Mouse (Mus musculus): ENCODE results near the gene Atp7a.

DNA sequence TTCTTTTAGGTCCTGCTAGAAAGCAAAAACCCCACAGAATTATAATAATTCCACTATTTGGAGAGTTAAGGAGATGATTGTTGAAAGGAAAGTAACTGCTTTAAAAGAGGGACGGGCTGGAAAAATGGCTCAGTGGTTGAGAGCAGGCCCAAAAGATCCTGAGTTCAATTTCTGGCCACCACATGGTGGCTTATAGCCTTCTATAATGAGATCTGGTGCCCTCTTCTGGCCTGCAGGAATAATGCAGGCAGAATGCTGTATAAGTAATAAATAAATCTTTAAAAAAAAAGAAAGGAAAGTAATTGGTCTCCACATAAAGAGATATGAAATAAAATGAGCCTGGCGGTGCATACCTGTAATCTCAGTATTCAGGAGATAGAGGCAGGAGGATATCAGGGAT lies 13.9 kb upstream of the Atp7a start:
- TF ChIP-seq CTCF (conservative IDR thresholded peaks at IDR 0.05; ENCODE audit: low read length) (peak; percentile 57), POU5F1 (IDR thresholded peaks at IDR 0.05; ENCODE audit: borderline replicate concordance, low read length) (no peak), NANOG (IDR thresholded peaks at IDR 0.05; ENCODE audit: borderline replicate concordance, low read length) (no peak)
